Mouse (Mus musculus) liver, adult 2 months (tissue): ENCODE data around the gene Cap1.

ENCODE experiments used
- CTCF ChIP-seq: fragments of 200-500 bp; IDR thresholded peaks from 2 replicates; pipeline ENCODE4 v1.5.1; 2011; ENCODE audit warnings: low read depth, low read length, control low read depth
- POLR2A ChIP-seq: fragments of 200-500 bp; IDR thresholded peaks from 2 replicates; pipeline ENCODE4 v1.6.1; 2011; ENCODE audit warnings: low read length, control low read depth; ENCODE audit not compliant: insufficient read depth; ENCODE audit errors: extremely low read depth

GRCm38 (mm10) chr4:122915985-122916384, 30.1 kb upstream of the Cap1 start:
- TF ChIP-seq POLR2A: no peak
- TF ChIP-seq CTCF: no peak
